Mouse (Mus musculus) CH12.LX (cell line): ENCODE measurements around the gene Slc7a14. TPM values are rescaled to one million over a fixed set of nuclear protein-coding genes. Genes with fewer than 3 reads are reported as not detected.

Experiments
- DNase-seq: peaks from one replicate; pipeline ENCODE4 v3.0.0-alpha.2; 2013; ENCODE audit errors: extremely low read depth
- H3K27ac ChIP-seq: 2 replicates; pipeline ENCODE4 v1.5.1; 2012; ENCODE audit warnings: low read depth, mild to moderate bottlenecking, control low read depth, moderate library complexity; ENCODE audit not compliant: insufficient read depth
- H3K27me3 ChIP-seq: replicated peaks from 2 replicates; pipeline ENCODE3; 2012; ENCODE audit warnings: inconsistent platforms
- H3K36me3 ChIP-seq, 2 experiments: replicated peaks in 1 of 2; 2 replicates each; pipeline versions ENCODE3 to v1.6.1; 2012; ENCODE audit warnings: inconsistent platforms in 1 of 2, low read length in 1 of 2, mild to moderate bottlenecking in 1 of 2, mixed read lengths in 1 of 2, moderate library complexity in 1 of 2; ENCODE audit not compliant: control insufficient read depth in 1 of 2, insufficient read depth in 1 of 2
- H3K4me1 ChIP-seq, 2 experiments: 2 replicates each; pipeline ENCODE4 v1.6.1; 2012; ENCODE audit warnings: inconsistent platforms in 1 of 2, moderate library complexity in 1 of 2; ENCODE audit not compliant: insufficient read depth in 2 of 2, control insufficient read depth in 1 of 2
- H3K4me2 ChIP-seq: 2 replicates; pipeline ENCODE4 v1.6.1; 2012; ENCODE audit warnings: low read depth, mild to moderate bottlenecking, control low read depth; ENCODE audit not compliant: poor library complexity, insufficient read depth, severe bottlenecking
- H3K4me3 ChIP-seq, 3 experiments: fragments of 150-350 bp in 1 of 3; sonication (generic) in 1 of 3; replicated peaks in 1 of 3; 2 replicates each; pipeline versions ENCODE3 to v1.5.1; 2011 to 2012; ENCODE audit warnings: low read depth in 2 of 3, low read length in 2 of 3, mild to moderate bottlenecking in 2 of 3, moderate library complexity in 2 of 3, control low read depth in 1 of 3, improper control_type of control experiment in 1 of 3, inconsistent platforms in 1 of 3, mixed read lengths in 1 of 3; ENCODE audit not compliant: poor library complexity in 1 of 3
- H3K79me2 ChIP-seq: replicated peaks from 2 replicates; pipeline ENCODE4 v1.6.1; 2012; ENCODE audit warnings: mild to moderate bottlenecking, moderate library complexity; ENCODE audit not compliant: control insufficient read depth, poor library complexity, insufficient read depth, severe bottlenecking; ENCODE audit errors: extremely low read depth
- H3K9ac ChIP-seq: 2 replicates; pipeline ENCODE4 v1.6.1; 2012; ENCODE audit warnings: low read depth, mild to moderate bottlenecking, control low read depth, moderate library complexity; ENCODE audit not compliant: insufficient read depth
- H3K9me3 ChIP-seq: replicated peaks from 2 replicates; pipeline ENCODE3; 2012; ENCODE audit warnings: low read length, inconsistent platforms, mixed read lengths
- BHLHE40 ChIP-seq: IDR thresholded peaks from 2 replicates; pipeline ENCODE4 v1.6.1; 2011; ENCODE audit warnings: mild to moderate bottlenecking, low read depth, low read length, improper control_type of control experiment
- CHD1 ChIP-seq: IDR thresholded peaks from 2 replicates; pipeline ENCODE4 v1.6.1; 2012; ENCODE audit warnings: low read depth, low read length, improper control_type of control experiment, inconsistent platforms
- E2F4 ChIP-seq: IDR thresholded peaks from 2 replicates; pipeline ENCODE4 v1.6.1; 2011; ENCODE audit warnings: low read depth, low read length, improper control_type of control experiment; ENCODE audit not compliant: insufficient replicate concordance
- EP300 ChIP-seq: IDR thresholded peaks from 2 replicates; pipeline ENCODE4 v1.6.1; 2011; ENCODE audit warnings: low read length, improper control_type of control experiment
- ETS1 ChIP-seq: conservative IDR thresholded peaks from 2 replicates; pipeline ENCODE4 v1.6.1; 2012; ENCODE audit warnings: low read depth, mild to moderate bottlenecking, inconsistent platforms, low read length, improper control_type of control experiment, moderate library complexity
- IRF4 ChIP-seq: IDR thresholded peaks from 2 replicates; pipeline ENCODE4 v1.6.1; 2014; ENCODE audit warnings: low read depth, mild to moderate bottlenecking, inconsistent platforms, low read length, improper control_type of control experiment
- JUND ChIP-seq: conservative IDR thresholded peaks from 2 replicates; pipeline ENCODE4 v1.6.1; 2011; ENCODE audit warnings: low read depth, low read length, improper control_type of control experiment
- MAX ChIP-seq: IDR thresholded peaks from 2 replicates; pipeline ENCODE4 v1.6.1; 2011; ENCODE audit warnings: low read length, improper control_type of control experiment
- MEF2A ChIP-seq: IDR thresholded peaks from 2 replicates; pipeline ENCODE4 v1.6.1; 2014; ENCODE audit warnings: low read depth, mild to moderate bottlenecking, inconsistent platforms, low read length, improper control_type of control experiment, borderline replicate concordance
- MYC ChIP-seq: IDR thresholded peaks from 2 replicates; pipeline ENCODE4 v1.6.1; 2011; ENCODE audit warnings: low read depth, mild to moderate bottlenecking, improper control_type of control experiment, low read length
- POLR2A ChIP-seq: IDR thresholded peaks from 2 replicates; pipeline ENCODE4 v1.6.1; 2011; ENCODE audit warnings: low read depth, mild to moderate bottlenecking, improper control_type of control experiment, low read length
- RCOR1 ChIP-seq: conservative IDR thresholded peaks from 2 replicates; pipeline ENCODE4 v1.6.1; 2012; ENCODE audit warnings: low read depth, mild to moderate bottlenecking, inconsistent platforms, low read length, improper control_type of control experiment
- SMC3 ChIP-seq: IDR thresholded peaks from 2 replicates; pipeline ENCODE4 v1.6.1; 2011; ENCODE audit warnings: low read depth, low read length, improper control_type of control experiment
- TCF12 ChIP-seq: IDR thresholded peaks from 2 replicates; pipeline ENCODE4 v1.6.1; 2014; ENCODE audit warnings: low read depth, mild to moderate bottlenecking, inconsistent platforms, low read length, improper control_type of control experiment
- UBTF ChIP-seq: IDR thresholded peaks from 2 replicates; pipeline ENCODE4 v1.6.1; 2012; ENCODE audit warnings: low read depth, mild to moderate bottlenecking, inconsistent platforms, low read length, improper control_type of control experiment, moderate library complexity
- USF1 ChIP-seq: IDR thresholded peaks from 2 replicates; pipeline ENCODE4 v1.6.1; 2014; ENCODE audit warnings: low read depth, mild to moderate bottlenecking, inconsistent platforms, low read length, improper control_type of control experiment
- USF2 ChIP-seq: conservative IDR thresholded peaks from 2 replicates; pipeline ENCODE4 v1.6.1; 2011; ENCODE audit warnings: low read depth, low read length, improper control_type of control experiment
- ZC3H11A ChIP-seq: IDR thresholded peaks from 2 replicates; pipeline ENCODE4 v1.6.1; 2012; ENCODE audit warnings: low read depth, mild to moderate bottlenecking, inconsistent platforms, low read length, improper control_type of control experiment
- dilution Hi-C: fragments of 300-500 bp; cut with MboI; formaldehyde crosslinking; loops from 2 replicates; pipeline ENCODE4 v1.14.3; 2020; ENCODE audit warnings: low sequenced_read_pairs; ENCODE audit not compliant: extremely low pct_unique_long_range_greater_than_20kb, extremely low pct_ligation_motif_present
- in situ Hi-C: fragments of 300-500 bp; cut with MboI; formaldehyde crosslinking; loops from 3 replicates; pipeline ENCODE4 v1.14.3; 2019; ENCODE audit warnings: low sequenced_read_pairs, low pct_ligation_motif_present, low pct_unique_long_range_greater_than_20kb, mixed read lengths
- polyA plus RNA-seq: library from polyadenylated mRNA; unstranded; fragments of >175 nt; gene quantifications from 2 replicates; pipeline ENCODE4 v1.2.1, GENCODE M21; 2012; ENCODE audit warnings: low read depth; ENCODE audit not compliant: insufficient read length
- total RNA-seq, 2 experiments: library from RNA; depleted of rRNA; stranded (reverse); fragments of 300-350 nt in 1 of 2; fragments of >200 nt in 1 of 2; gene quantifications; 2 replicates each; pipeline ENCODE4 v1.2.3; 2012 to 2014

The Slc7a14 gene
- total and polyA plus RNA-seq, 3 experiments: not detected

GRCm38 (mm10) chr3:31260329-31260963, 49.7 kb downstream of the Slc7a14 start:
- Histone ChIP-seq H3K79me2 (no peaks in the 10 kb centered on the region), H3K27ac (no peak overlapping the region), H3K9me3 (no peaks in the 10 kb centered on the region), H3K9ac (no peak overlapping the region), H3K27me3 (no peaks in the 10 kb centered on the region), H3K4me3 (no peak overlapping the region), H3K4me1 (peaks cover 8 to 27% of the 10 kb centered on the region in 2 experiments; a peak in 3 of 4 replicates), H3K4me2 (0 out of 2 replicates have a peak overlapping the region, but pooled peaks have one; percentile 11), H3K36me3 (no peaks in the 10 kb centered on the region)
- no peak for TF ChIP-seq JUND
- TF ChIP-seq BHLHE40: peak; percentile 85
- no peak for TF ChIP-seq UBTF
- TF ChIP-seq TCF12: no peak
- no peak for TF ChIP-seq MAX
- TF ChIP-seq ETS1: peak; percentile 17; the same call in 1 of the 2 replicates
- TF ChIP-seq USF2: no peak
- no peak for TF ChIP-seq CHD1
- TF ChIP-seq SMC3: no peak
- TF ChIP-seq IRF4: no peak
- no peak for TF ChIP-seq MYC
- no peak for TF ChIP-seq E2F4
- TF ChIP-seq ZC3H11A: no peak
- TF ChIP-seq USF1: peak; percentile 43
- no peak for TF ChIP-seq EP300
- peak; percentile 37 for DNase-seq
- in situ Hi-C loops: no loop called here
- dilution Hi-C loops: no loop called here

GRCm38 (mm10) chr3:31259553-31260255, 50.5 kb downstream of the Slc7a14 start:
- H3K27ac ChIP-seq: no peak overlapping the region
- H3K79me2 ChIP-seq: no peaks in the 10 kb centered on the region
- dilution Hi-C loops: no loop called here
- H3K4me2 ChIP-seq: no peak overlapping the region
- in situ Hi-C loops: no loop called here
- TF ChIP-seq BHLHE40 (no peak), E2F4 (no peak), MEF2A (no peak), POLR2A (no peak), RCOR1 (no peak)
- TF ChIP-seq, all 38 proteins: peak for 0
- DNase-seq: no peak
- no peak overlapping the region for H3K9ac ChIP-seq
- no peaks in the 10 kb centered on the region for H3K27me3 ChIP-seq
- peaks cover 12 to 33% of the 10 kb centered on the region in 2 experiments; a peak in 3 of 4 replicates for H3K4me1 ChIP-seq
- H3K4me3 ChIP-seq: no peak overlapping the region
- no peaks in the 10 kb centered on the region for H3K9me3 ChIP-seq
- H3K36me3 ChIP-seq: no peaks in the 10 kb centered on the region
